Mouse (Mus musculus): Measurements from ENCODE around the gene Rasl12.

Gene Rasl12

GRCm38 (mm10) chr9:65393606-65394005 lies 4.7 kb upstream of the Rasl12 start:
- no peak for DNase-seq

- DNase-seq: no peak
These were observed 3.9 kb upstream of the Rasl12 start for GRCm38 (mm10) chr9:65394360-65394759.

- DNase-seq: no peak
These were observed 1.6 kb downstream of the Rasl12 start for GRCm38 (mm10) chr9:65399934-65400333.

GRCm38 (mm10) chr9:65404331-65405183 lies 6.3 kb downstream of the Rasl12 start:
- DNase-seq: peak; percentile 79

- no peak for DNase-seq
These were observed 6.8 kb downstream of the Rasl12 start for GRCm38 (mm10) chr9:65405184-65405449.

- DNase-seq: no peak
These were observed 9.0 kb downstream of the Rasl12 start for GRCm38 (mm10) chr9:65407327-65407726.

GRCm38 (mm10) chr9:65407861-65408260 lies 9.6 kb downstream of the Rasl12 start:
- no peak for DNase-seq

GRCm38 (mm10) chr9:65408871-65409295 lies 10.6 kb downstream of the Rasl12 start:
- no peak for DNase-seq

- DNase-seq: no peak
These were observed 12.1 kb downstream of the Rasl12 start for GRCm38 (mm10) chr9:65410378-65410777.

- peak; percentile 50 for DNase-seq
These were observed 13.0 kb downstream of the Rasl12 start for GRCm38 (mm10) chr9:65411326-65411725.

- no peak for DNase-seq
These were observed 19.4 kb downstream of the Rasl12 start for GRCm38 (mm10) chr9:65417738-65418137.

- DNase-seq: no peak
These were observed 21.3 kb downstream of the Rasl12 start for GRCm38 (mm10) chr9:65419633-65420032.

- no peak for DNase-seq
These were observed 24.6 kb downstream of the Rasl12 start, which contains the start of gene Slc51b for GRCm38 (mm10) chr9:65422760-65423501. TSS of gene Slc51b (minus strand) at chr9:65422955.

- no peak for DNase-seq
These were observed 26.1 kb downstream of the Rasl12 start for GRCm38 (mm10) chr9:65424393-65424792.

- DNase-seq: no peak
These were observed 29.2 kb downstream of the Rasl12 start for GRCm38 (mm10) chr9:65427511-65427910.

- DNase-seq: no peak
These were observed 29.7 kb downstream of the Rasl12 start for GRCm38 (mm10) chr9:65428003-65428402.

GRCm38 (mm10) chr9:65430401-65430800 lies 32.1 kb downstream of the Rasl12 start:
- no peak for DNase-seq

- DNase-seq: no peak
These were observed 32.6 kb downstream of the Rasl12 start for GRCm38 (mm10) chr9:65430921-65431320.

- DNase-seq: peak; percentile 83
These were observed 33.9 kb downstream of the Rasl12 start for GRCm38 (mm10) chr9:65432236-65432635.

- no peak for DNase-seq
These were observed 35.8 kb downstream of the Rasl12 start for GRCm38 (mm10) chr9:65434140-65434539.

- DNase-seq: no peak
These were observed 36.9 kb downstream of the Rasl12 start for GRCm38 (mm10) chr9:65435211-65435610.

- peak; percentile 93 for DNase-seq
These were observed 37.5 kb downstream of the Rasl12 start, which contains the start of gene Mtfmt for GRCm38 (mm10) chr9:65435671-65436301. TSS of gene Mtfmt (plus strand) at chr9:65435782.

GRCm38 (mm10) chr9:65444692-65445091 lies 46.4 kb downstream of the Rasl12 start:
- DNase-seq: no peak

- no peak for DNase-seq
These were observed 49.6 kb downstream of the Rasl12 start for GRCm38 (mm10) chr9:65447951-65448350.

Measured in layer of hippocampus, adult 9-11 months (tissue).